Mouse (Mus musculus): ENCODE measurements around the gene Ocel1. TPM values are rescaled to one million over a fixed set of nuclear protein-coding genes. Genes with fewer than 3 reads are reported as not detected.

Ocel1 gene
- polyA plus RNA-seq, 2 experiments from 2014 or later = 3.9 to 4.1 TPM

GRCm38 (mm10) chr8:71380178-71381171 is 9.4 kb downstream of the Ocel1 start:
- ATAC-seq = no peak

- peak; percentile 12 for ATAC-seq
Observed at GRCm38 (mm10) chr8:71381421-71381970, 10.4 kb downstream of the Ocel1 start, which contains the start of gene Nr2f6. Gene Nr2f6 (minus strand): TSS chr8:71381960.

GRCm38 (mm10) chr8:71381971-71382961 is 11.2 kb downstream of the Ocel1 start:
- peak; percentile 75 for ATAC-seq

- ATAC-seq = no peak
Observed at GRCm38 (mm10) chr8:71383396-71383795, 12.3 kb downstream of the Ocel1 start.

GRCm38 (mm10) chr8:71383860-71384259 is 12.8 kb downstream of the Ocel1 start:
- ATAC-seq = no peak

- ATAC-seq = no peak
Observed at GRCm38 (mm10) chr8:71385212-71385835, 14.2 kb downstream of the Ocel1 start.

- no peak for ATAC-seq
Observed at GRCm38 (mm10) chr8:71388267-71388666, 17.2 kb downstream of the Ocel1 start.

- ATAC-seq = no peak
Observed at GRCm38 (mm10) chr8:71391696-71392095, 20.6 kb downstream of the Ocel1 start.

GRCm38 (mm10) chr8:71392391-71392790 is 21.3 kb downstream of the Ocel1 start:
- no peak for ATAC-seq

- ATAC-seq = no peak
Observed at GRCm38 (mm10) chr8:71392871-71393270, 21.8 kb downstream of the Ocel1 start.

- ATAC-seq = no peak
Observed at GRCm38 (mm10) chr8:71394481-71394880, 23.4 kb downstream of the Ocel1 start.

GRCm38 (mm10) chr8:71395071-71395470 is 24.0 kb downstream of the Ocel1 start:
- no peak for ATAC-seq

GRCm38 (mm10) chr8:71395629-71396028 is 24.5 kb downstream of the Ocel1 start, which contains the start of gene Ushbp1:
Gene Ushbp1 (minus strand): TSS chr8:71395802.
- ATAC-seq = no peak

GRCm38 (mm10) chr8:71396639-71397305 is 25.7 kb downstream of the Ocel1 start, which contains the start of gene Babam1:
Gene Babam1 (plus strand): TSS chr8:71396861.
- ATAC-seq = peak; percentile 100

- no peak for ATAC-seq
Observed at GRCm38 (mm10) chr8:71397701-71398100, 26.6 kb downstream of the Ocel1 start.

GRCm38 (mm10) chr8:71400826-71401225 is 29.7 kb downstream of the Ocel1 start:
- ATAC-seq = no peak

GRCm38 (mm10) chr8:71401454-71401853 is 30.4 kb downstream of the Ocel1 start:
- no peak for ATAC-seq

GRCm38 (mm10) chr8:71402446-71402964 is 31.4 kb downstream of the Ocel1 start:
- no peak for ATAC-seq

GRCm38 (mm10) chr8:71403107-71403885 is 32.2 kb downstream of the Ocel1 start:
- no peak for ATAC-seq

GRCm38 (mm10) chr8:71404011-71404410 is 32.9 kb downstream of the Ocel1 start:
- ATAC-seq = no peak
